Mouse (Mus musculus) heart, postnatal 0 days (tissue): ENCODE results near the gene Magi2.

Source experiments
- CTCF ChIP-seq: IDR thresholded peaks from 2 replicates; pipeline ENCODE4 v1.5.1; 2016; ENCODE audit warnings: antibody characterized with exemption, control low read depth, low read depth
- EP300 ChIP-seq: IDR thresholded peaks from 2 replicates; pipeline ENCODE4 v1.6.1; 2016; ENCODE audit warnings: antibody characterized with exemption, low read depth

DNA sequence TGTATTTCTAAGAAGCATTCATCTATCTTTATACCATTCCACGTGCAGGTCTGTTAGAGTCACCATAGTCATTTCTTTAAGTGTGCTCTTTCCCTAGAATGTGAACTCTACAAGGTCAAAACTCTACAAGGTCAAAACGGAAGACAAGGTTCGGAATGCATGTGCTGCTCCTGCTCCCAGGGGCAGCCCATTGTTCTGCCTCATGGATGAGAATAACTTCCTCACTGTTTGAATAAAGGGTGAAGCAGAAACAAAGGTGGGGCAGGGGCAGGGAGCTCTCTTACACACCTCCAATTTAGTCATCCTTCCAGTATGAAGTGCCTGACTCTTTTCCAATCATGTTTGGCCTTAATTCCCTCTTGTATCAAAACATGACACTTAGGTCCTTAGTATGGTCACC, 1450.4 kb downstream of the Magi2 start:
- no peak for TF ChIP-seq CTCF
- no peak for TF ChIP-seq EP300
